Mouse (Mus musculus): ENCODE measurements around the gene Gm20604. TPM values are rescaled to one million over a fixed set of nuclear protein-coding genes. Genes with fewer than 3 reads are reported as not detected.

Gene Gm20604
- polyA plus RNA-seq, 1 experiment from 2014 or later = 44.5 TPM

- H3K4me2 ChIP-seq = no peak overlapping the region
- ATAC-seq (ENCODE audit: low FRiP score, low read depth) = no peak
Observed at GRCm38 (mm10) chr12:102761668-102762067, 3.2 kb upstream of the Gm20604 start.

DNA sequence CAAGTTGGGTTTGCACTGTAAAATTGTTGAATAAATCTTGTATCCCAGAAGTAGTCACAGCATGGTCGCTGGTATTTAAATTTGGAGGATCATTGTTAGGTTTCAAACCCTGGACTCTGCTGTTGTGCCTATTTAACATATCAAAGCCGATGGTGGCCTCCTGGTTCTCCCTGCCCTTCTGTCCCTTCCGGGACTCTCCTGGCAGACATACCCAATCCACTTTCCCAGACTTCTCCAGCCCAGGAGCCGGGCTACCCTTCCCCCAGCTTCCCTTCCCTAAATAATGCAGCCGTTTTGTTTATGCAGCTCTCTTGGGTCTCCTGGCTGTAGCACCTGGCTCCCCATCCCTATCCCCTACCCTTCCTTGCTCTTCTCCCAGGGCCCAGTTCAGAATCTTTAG is 464 bp upstream of the Gm20604 start:
- H3K4me1 ChIP-seq (replicated peaks) = peaks cover 30% of the 10 kb centered on the region
- H3K4me3 ChIP-seq = peak overlapping the region; percentile 89
- peak overlapping the region; percentile 87 for H3K9ac ChIP-seq
- WGBS = 0% methylated on average over 5 of the region's 5 CpGs
- ATAC-seq (ENCODE audit: low FRiP score, low read depth) = no peak
- peaks cover 11% of the 10 kb centered on the region for H3K36me3 ChIP-seq
- H3K9me3 ChIP-seq = no peaks in the 10 kb centered on the region
- H3K4me2 ChIP-seq = peak overlapping the region; percentile 83
- no peaks in the 10 kb centered on the region for H3K27me3 ChIP-seq
- no peak overlapping the region for H3K27ac ChIP-seq (replicated peaks)

More at GRCm38 (mm10) chr12:102761668-102762067, 3.2 kb upstream of the Gm20604 start:
- H3K9me3 ChIP-seq = no peaks in the 10 kb centered on the region
- H3K4me1 ChIP-seq (replicated peaks) = peaks cover 21% of the 10 kb centered on the region
- no peak overlapping the region for H3K27ac ChIP-seq (replicated peaks)
- H3K27me3 ChIP-seq = no peaks in the 10 kb centered on the region
- 89% methylated on average over 3 of the region's 3 CpGs for WGBS
- no peak overlapping the region for H3K9ac ChIP-seq
- H3K36me3 ChIP-seq = peaks cover 29% of the 10 kb centered on the region
- H3K4me3 ChIP-seq = no peak overlapping the region

- WGBS = under 1% methylated on average over 73 of the region's 73 CpGs
- Histone ChIP-seq H3K9ac (peak within 1 kb of the TSS; percentile 87), H3K4me2 (peak within 1 kb of the TSS; percentile 83), H3K9me3 (no peaks in the 10 kb centered on the region), H3K27ac (replicated peaks) (peak within 1 kb of the TSS; percentile 87), H3K36me3 (peaks cover 7% of the 10 kb centered on the region; the same call in 1 of the 2 replicates), H3K27me3 (no peaks in the 10 kb centered on the region), H3K4me1 (replicated peaks) (peaks cover 30% of the 10 kb centered on the region), H3K4me3 (peak within 1 kb of the TSS; percentile 89)
- ATAC-seq (ENCODE audit: low FRiP score, low read depth) = peak; percentile 98
Observed at GRCm38 (mm10) chr12:102757689-102758402, 626 bp downstream of the Gm20604 start, which contains the start of the genes Gm28051, Gon7 and Ubr7. Gene Gm28051 (minus strand): TSS chr12:102757765. Gene Gon7 (minus strand): TSS chr12:102757803. Gene Ubr7 (plus strand): TSS chr12:102757967.

DNA sequence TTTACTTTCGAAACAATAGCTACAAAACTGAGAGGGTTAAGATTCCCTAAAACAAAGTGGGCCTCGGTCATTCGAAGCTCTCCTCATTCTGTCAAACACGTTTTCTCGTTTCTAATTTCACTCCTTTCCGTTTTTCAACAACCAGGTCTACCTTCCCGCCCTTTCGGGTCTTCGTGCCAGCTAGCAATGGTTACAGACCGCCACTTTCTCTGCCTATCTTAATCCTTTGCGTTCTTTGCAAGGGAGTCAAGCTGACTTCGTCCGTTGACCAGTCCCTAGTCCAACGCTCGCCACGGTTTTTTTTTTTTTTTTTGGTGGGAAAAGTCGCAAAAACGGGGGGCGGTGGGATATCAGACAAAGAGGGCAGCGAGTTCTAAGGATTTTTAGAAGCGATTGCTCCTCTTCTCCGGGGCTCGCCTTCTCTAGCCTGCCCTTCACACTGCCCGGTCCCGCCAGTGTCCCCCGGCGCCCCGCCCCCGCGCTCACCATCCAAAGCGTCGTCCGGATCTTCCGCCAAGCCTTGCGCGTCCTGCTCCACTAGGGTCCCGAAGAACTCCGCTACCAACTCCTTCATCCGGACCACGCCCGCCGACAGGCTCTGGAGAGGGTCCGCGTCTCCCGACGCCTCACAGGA is 1.3 kb downstream of the Gm20604 start:
- Histone ChIP-seq H3K4me1 (replicated peaks) (peaks cover 30% of the 10 kb centered on the region), H3K9ac (peak overlapping the region; percentile 62), H3K36me3 (peaks cover 4% of the 10 kb centered on the region; the same call in 1 of the 2 replicates), H3K4me3 (peak overlapping the region; percentile 89), H3K27me3 (no peaks in the 10 kb centered on the region), H3K4me2 (peak overlapping the region; percentile 83), H3K27ac (replicated peaks) (peak overlapping the region; percentile 87), H3K9me3 (no peaks in the 10 kb centered on the region)
- ATAC-seq (ENCODE audit: low FRiP score, low read depth) = no peak; the same call in 1 of the 2 replicates
- 1% methylated on average over 46 of the region's 46 CpGs for WGBS

GRCm38 (mm10) chr12:102756304-102756703 is 2.2 kb downstream of the Gm20604 start:
- Histone ChIP-seq H3K27ac (replicated peaks) (no peak overlapping the region), H3K4me1 (replicated peaks) (peaks cover 30% of the 10 kb centered on the region), H3K27me3 (no peaks in the 10 kb centered on the region), H3K4me3 (peak overlapping the region; percentile 89), H3K9me3 (no peaks in the 10 kb centered on the region), H3K4me2 (peak overlapping the region; percentile 83), H3K36me3 (0 out of 2 replicates have a peak, but pooled peaks cover 3% of the 10 kb centered on the region), H3K9ac (peak overlapping the region; percentile 62)
- 81% methylated on average over 7 of the region's 7 CpGs for WGBS
- no peak for ATAC-seq (ENCODE audit: low FRiP score, low read depth)

- Histone ChIP-seq H3K4me2 (no peak overlapping the region), H3K36me3 (peaks cover 6% of the 10 kb centered on the region; the same call in 1 of the 2 replicates), H3K9me3 (no peaks in the 10 kb centered on the region), H3K4me3 (no peak overlapping the region), H3K9ac (no peak overlapping the region), H3K27ac (replicated peaks) (no peak overlapping the region), H3K4me1 (replicated peaks) (peaks cover 15% of the 10 kb centered on the region), H3K27me3 (no peaks in the 10 kb centered on the region)
- WGBS = 95% methylated on average over 3 of the region's 3 CpGs
- no peak for ATAC-seq (ENCODE audit: low FRiP score, low read depth)
Observed at GRCm38 (mm10) chr12:102748256-102748655, 10.2 kb downstream of the Gm20604 start.

GRCm38 (mm10) chr12:102744839-102745238 is 13.6 kb downstream of the Gm20604 start:
- ATAC-seq (ENCODE audit: low FRiP score, low read depth) = no peak
- Histone ChIP-seq H3K4me2 (peak overlapping the region; percentile 84; the same call in 1 of the 2 replicates), H3K4me3 (peak overlapping the region; percentile 75; the same call in 1 of the 2 replicates), H3K36me3 (peaks cover 3% of the 10 kb centered on the region; the same call in 1 of the 2 replicates), H3K4me1 (replicated peaks) (peaks cover 30% of the 10 kb centered on the region), H3K9me3 (no peaks in the 10 kb centered on the region), H3K9ac (no peak overlapping the region), H3K27me3 (no peaks in the 10 kb centered on the region), H3K27ac (replicated peaks) (no peak overlapping the region)
- 60% methylated on average over 6 of the region's 6 CpGs for WGBS

DNA sequence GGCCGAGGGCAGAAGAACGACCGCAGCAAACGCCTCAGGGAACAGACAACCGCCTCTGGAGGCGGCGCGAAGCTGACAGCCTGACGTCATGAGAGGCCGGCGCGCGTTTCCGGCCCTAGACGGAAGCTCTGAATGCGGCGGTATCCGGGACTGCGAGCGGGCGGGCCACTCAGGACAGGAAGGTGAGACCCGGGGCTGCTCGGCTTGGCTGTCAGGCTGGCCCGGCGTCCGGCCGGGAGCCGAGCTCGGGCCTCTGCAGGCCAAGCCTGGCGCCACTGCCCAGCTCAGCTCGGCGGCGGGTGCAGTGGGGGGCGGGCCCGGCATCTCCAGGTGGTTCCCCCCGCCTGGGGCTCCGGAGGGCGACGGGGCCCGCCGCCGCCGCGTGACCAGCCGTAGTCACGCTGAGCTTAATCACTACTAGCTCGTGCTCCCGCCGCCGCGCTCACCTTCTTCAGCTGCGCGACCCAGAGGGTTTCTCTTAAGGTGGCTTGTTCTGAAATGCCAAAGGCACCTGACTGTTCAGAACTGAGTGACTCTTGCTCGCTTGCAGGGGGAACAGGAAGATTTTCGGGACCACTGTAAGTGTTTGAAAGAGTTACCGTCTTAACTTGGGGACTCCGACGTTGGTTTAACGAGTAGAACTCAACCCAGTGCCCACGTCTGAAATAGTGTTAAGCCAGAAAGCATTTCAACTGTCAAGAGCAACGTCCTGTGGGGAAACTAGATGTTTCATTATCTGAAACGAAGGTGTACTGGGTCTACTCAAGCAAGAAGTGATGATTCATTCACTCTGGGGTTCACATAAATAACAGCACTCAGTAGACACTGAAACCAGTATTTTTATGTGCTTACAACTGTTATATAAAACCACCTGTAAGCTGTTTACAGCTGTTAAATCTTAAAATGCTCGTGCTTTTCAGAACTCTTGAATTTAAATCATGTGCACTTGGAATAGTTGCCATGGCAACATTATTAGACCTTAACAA is 14.6 kb downstream of the Gm20604 start, which contains the start of the genes Moap1 and Tmem251:
Gene Moap1, minus strand, starts transcription at position 73 of the 986 bp plus-strand sequence.
Gene Tmem251, plus strand, starts transcription at position 174 of the 986 bp plus-strand sequence.
- peak; percentile 97 for ATAC-seq (ENCODE audit: low FRiP score, low read depth)
- H3K36me3 ChIP-seq = peaks cover 3% of the 10 kb centered on the region; the same call in 1 of the 2 replicates
- no peaks in the 10 kb centered on the region for H3K27me3 ChIP-seq
- peak within 1 kb of the TSS; percentile 86 for H3K9ac ChIP-seq
- H3K4me3 ChIP-seq = peak within 1 kb of the TSS; percentile 75
- WGBS = under 1% methylated on average over 61 of the region's 63 CpGs
- no peaks in the 10 kb centered on the region for H3K9me3 ChIP-seq
- peak within 1 kb of the TSS; percentile 94 for H3K27ac ChIP-seq (replicated peaks)
- peak within 1 kb of the TSS; percentile 84 for H3K4me2 ChIP-seq
- H3K4me1 ChIP-seq (replicated peaks) = peaks cover 30% of the 10 kb centered on the region

DNA sequence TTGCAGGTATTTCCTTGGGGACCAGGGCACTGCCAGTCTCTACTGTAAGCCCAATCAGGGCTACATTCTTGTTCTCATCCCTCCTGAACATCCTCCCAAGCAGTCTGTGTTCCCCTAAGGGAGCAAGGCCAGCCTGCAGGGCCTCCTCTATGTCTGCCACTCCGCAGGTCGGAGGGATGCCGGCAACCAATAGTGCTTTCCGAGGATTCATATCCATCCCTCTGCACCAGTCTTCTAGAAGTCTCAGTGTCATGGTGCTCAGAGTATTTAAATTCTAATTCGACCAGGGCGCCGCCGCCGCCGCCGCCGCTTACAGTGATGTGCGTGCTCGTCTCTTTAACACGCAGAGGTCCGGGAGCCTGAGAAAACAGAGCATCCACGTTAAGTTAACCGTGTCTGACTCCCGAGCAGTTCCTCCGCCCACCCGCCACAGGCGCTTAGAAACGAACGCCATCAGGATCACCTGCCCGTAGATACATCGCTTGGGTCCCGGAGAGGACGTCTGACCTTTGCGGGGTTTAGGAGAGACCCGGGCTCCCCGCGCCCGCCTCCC is 15.4 kb downstream of the Gm20604 start:
- peak overlapping the region; percentile 86 for H3K9ac ChIP-seq
- ATAC-seq (ENCODE audit: low FRiP score, low read depth) = peak; percentile 80
- WGBS = under 1% methylated on average over 33 of the region's 33 CpGs

GRCm38 (mm10) chr12:102742056-102742455 is 16.4 kb downstream of the Gm20604 start:
- WGBS = 90% methylated on average over 7 of the region's 7 CpGs

More for the DNA sequence above, 15.4 kb downstream of the Gm20604 start:
- H3K36me3 ChIP-seq = peaks cover 3% of the 10 kb centered on the region; the same call in 1 of the 2 replicates
- H3K27ac ChIP-seq (replicated peaks) = peak overlapping the region; percentile 94
- no peaks in the 10 kb centered on the region for H3K9me3 ChIP-seq
- H3K4me3 ChIP-seq = peak overlapping the region; percentile 75
- peaks cover 30% of the 10 kb centered on the region for H3K4me1 ChIP-seq (replicated peaks)
- H3K27me3 ChIP-seq = no peaks in the 10 kb centered on the region
- H3K4me2 ChIP-seq = peak overlapping the region; percentile 84

GRCm38 (mm10) chr12:102740285-102740684 is 18.2 kb downstream of the Gm20604 start:
- Histone ChIP-seq H3K4me2 (no peak overlapping the region), H3K27me3 (no peaks in the 10 kb centered on the region), H3K4me3 (no peak overlapping the region), H3K4me1 (replicated peaks) (peaks cover 28% of the 10 kb centered on the region), H3K36me3 (no peaks in the 10 kb centered on the region), H3K9ac (no peak overlapping the region), H3K27ac (replicated peaks) (no peak overlapping the region), H3K9me3 (no peaks in the 10 kb centered on the region)
- 67% methylated on average over 3 of the region's 3 CpGs for WGBS
- ATAC-seq (ENCODE audit: low FRiP score, low read depth) = no peak

More at GRCm38 (mm10) chr12:102742056-102742455, 16.4 kb downstream of the Gm20604 start:
- no peak for ATAC-seq (ENCODE audit: low FRiP score, low read depth)
- Histone ChIP-seq H3K36me3 (0 out of 2 replicates have a peak, but pooled peaks cover 3% of the 10 kb centered on the region), H3K4me2 (peak overlapping the region; percentile 84), H3K9ac (no peak overlapping the region), H3K9me3 (no peaks in the 10 kb centered on the region), H3K27ac (replicated peaks) (no peak overlapping the region), H3K4me3 (no peak overlapping the region), H3K27me3 (no peaks in the 10 kb centered on the region), H3K4me1 (replicated peaks) (peaks cover 30% of the 10 kb centered on the region)

Data from hindbrain, embryonic 15.5 days (tissue).